Mouse (Mus musculus) mouse embryonic stem cell (cell line): ENCODE data around the gene Snapc2.
"Not testable (repeated sequence)": the region's sequence is repeated elsewhere in the genome, so short reads cannot be mapped to it uniquely, and the experiment has no call there.

Source experiments
- in situ Hi-C, 2 experiments: fragments of 300-500 bp; cut with MboI; formaldehyde crosslinking; loops; 1 replicate in 1 of 2; 3 replicates in 1 of 2; pipeline ENCODE4 v1.14.3; 2019 to 2020; ENCODE audit warnings: low sequenced_read_pairs in 2 of 2, low pct_unique_long_range_greater_than_20kb in 1 of 2, mixed read lengths in 1 of 2; ENCODE audit not compliant: unreplicated experiment in 1 of 2

Snapc2 gene

DNA sequence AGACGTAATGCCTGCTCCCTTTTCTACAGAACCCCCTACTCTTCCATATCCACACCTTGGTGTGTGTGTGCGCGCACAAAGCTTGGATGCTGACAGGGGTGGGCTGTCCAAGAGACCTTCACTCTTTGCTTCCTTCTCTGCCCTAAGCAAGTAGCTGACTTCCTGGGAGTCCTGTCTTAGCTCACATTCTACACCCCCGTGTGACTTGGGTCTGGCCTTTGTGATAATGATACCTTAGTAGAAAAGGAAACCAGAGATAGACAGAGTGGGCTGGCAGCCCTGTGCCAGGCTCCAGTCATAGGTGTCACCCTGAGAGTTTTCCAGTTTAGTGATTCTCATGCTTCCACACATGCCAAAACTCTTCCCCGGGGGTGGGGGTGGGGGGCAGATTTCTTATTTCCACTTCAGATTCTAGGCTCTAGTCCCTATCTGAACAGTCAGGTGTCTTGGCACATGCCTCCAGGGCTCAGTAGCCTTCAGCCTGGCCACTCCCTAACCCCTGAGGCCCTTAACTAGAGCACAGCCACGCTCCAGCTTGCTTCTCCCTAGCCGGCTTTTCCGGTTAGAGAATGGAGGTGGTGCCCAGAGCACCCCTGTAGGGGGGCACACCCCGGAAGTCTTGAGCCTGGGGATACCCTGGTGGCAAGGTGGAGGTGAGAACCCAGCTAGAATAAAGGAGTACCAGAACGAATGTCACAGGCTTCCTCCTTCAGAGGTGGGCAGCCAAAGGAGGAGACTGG lies 22.1 kb upstream of the Snapc2 start:
- in situ Hi-C loops = no loop called here

DNA sequence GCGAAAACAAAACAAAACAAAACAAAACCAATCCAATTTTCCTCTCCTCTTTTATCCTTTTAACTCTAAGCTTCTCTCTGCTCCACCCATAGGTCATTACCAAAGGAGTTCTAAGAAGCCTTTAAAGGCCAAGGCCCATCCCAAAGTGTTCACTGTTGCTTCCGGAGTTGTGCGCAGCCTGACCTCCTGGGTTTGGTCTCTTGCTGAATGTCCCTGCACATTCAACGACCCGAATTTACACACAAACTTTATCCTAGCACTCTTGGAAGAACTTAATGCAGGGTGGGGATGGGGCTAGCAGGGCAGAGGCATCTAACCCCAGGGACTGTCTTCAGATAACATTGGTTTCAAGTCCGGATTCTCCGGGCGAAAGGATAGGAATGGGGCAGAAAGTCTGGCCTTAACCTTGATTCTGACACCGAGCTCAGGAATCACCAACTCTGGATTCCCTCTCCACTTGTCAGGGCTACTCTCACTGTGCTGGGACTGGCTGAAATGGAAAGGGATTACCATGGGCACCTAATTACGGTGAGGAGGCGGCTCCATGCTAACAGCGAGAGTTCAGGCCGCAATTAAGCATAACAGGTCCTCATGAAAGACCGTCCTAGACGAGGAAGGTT lies 15.0 kb upstream of the Snapc2 start:
- in situ Hi-C loops = no loop called here

DNA sequence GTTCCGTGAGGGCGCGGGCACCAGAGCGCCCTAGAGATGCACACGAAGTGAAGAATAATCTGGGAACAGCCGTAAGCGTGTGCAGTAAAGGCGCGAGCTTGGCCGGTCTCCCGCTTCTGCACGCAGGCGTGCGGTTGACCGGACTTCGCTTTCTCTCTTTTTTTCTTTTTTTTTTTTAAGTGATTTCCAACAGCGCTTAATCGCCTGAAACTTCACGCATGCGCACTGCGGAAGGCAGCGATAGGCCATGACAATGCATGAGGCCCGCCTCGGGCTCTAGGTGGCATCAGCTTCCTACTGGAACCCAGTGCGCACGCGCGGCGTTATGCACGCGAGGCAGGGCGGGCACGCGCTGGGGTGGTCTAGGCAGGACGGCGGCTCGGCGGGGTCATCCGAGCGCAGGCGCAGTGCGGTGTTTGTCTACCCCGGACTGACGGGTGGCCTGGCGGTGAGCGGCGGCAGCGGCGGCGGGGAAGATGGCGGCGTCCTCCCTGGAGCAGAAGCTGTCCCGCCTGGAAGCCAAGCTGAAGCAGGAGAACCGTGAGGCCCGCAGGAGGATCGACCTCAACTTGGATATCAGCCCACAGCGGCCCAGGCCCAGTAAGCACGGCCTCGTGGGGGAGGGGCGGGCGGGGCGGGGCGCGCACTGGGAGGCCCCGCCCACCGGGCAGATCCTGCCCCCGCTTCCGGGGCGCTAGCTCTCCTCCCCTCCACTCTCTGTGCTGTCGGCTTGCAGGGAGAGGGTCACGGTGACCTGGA lies 14.3 kb upstream of the Snapc2 start, which contains the start of the genes Map2k7 and Gm49320:
Gene Map2k7 (plus strand): TSS at position 307 of the 759 bp plus-strand sequence.
Gene Gm49320 (plus strand): TSS at position 432 of the 759 bp plus-strand sequence.
- in situ Hi-C loops = no loop called here

DNA sequence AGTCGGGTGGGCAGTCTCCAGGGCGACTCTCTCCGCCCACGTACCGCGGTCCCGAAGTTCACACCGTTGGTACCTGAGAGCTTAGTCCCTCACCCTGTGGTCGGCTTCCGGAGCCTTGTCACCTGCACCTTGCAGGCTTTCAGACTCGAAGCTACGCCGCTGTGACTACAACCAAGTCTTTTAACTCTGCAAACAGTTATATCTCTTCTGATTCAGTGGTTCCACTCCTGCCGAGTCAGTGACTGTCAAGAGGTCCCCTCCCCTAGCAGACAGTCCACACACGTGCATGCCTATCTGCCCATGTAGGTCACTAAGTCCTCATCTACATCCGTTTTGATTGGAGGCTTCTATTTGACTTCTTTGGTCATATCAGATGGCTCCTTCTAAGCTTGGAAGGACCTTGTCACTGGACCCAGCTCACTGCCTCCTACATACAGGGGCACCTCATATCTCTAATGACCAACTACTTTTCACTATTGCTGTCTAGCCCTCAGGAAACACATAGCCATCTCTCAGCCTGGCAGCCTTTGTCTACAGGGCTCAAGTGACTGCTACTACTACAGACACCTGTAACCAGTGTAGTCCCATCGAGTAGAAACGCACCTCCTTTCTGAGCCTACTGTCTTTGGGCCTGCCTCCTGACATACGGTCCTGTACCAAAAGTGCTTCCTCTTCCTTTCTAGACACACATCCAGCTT lies 13.5 kb upstream of the Snapc2 start:
- in situ Hi-C loops = no loop called here

DNA sequence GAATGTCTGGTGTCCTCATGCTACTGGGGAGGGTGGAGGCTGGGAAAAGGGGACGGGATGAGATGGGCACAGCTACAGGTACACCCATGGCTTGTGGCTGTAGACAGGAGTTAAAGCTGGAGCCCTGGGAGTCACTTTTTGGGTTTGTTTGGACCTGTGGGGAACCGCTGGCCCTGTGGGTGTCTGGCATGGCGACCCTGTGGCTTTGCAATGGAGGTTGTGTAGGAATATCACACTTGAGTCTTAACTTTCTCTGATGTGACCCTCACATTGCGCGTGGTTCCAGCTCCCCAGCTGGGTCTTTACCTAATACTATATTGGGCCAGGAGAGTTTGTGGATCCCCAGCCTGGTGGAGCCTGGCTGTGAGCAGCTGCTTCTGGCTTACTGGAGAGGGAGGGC lies 7.8 kb upstream of the Snapc2 start:
- in situ Hi-C loops = no loop called here

DNA sequence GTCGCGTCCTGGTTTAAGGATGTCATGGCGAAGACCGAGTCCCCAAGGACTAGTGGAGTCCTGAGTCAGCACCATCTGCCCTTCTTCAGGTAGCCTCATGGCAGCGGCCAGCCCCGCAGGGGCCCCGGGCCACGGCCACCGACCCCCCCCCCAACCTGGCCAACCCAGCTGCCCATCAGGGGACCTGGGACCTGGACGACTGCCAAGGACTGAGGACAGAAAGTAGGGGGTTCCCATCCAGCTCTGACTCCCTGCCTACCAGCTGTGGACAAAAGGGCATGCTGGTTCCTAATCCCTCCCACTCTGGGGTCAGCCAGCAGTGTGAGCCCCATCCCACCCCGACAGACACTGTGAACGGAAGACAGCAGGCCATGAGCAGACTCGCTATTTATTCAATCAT lies 7.1 kb upstream of the Snapc2 start:
- in situ Hi-C loops = no loop called here

DNA sequence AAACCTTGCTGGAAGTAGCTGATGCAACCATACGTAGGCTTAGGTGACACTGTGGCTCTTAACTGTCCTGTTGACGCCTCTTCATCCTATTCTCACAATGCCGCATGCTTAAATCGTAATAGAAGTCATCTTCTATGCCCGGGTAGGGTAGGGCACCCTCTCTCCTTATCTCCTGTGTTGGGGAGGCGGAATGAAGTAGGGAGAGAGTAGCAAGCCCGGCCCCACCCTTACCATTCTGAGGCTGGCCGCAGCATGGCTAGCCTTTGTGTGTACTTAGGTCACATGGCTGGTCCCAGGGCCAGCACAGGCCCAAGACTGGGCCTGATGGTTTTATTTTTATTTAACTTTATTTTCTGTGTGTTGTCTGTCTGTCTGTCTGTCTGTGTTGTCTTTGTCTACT lies 5.6 kb upstream of the Snapc2 start:
- in situ Hi-C loops = no loop called here

DNA sequence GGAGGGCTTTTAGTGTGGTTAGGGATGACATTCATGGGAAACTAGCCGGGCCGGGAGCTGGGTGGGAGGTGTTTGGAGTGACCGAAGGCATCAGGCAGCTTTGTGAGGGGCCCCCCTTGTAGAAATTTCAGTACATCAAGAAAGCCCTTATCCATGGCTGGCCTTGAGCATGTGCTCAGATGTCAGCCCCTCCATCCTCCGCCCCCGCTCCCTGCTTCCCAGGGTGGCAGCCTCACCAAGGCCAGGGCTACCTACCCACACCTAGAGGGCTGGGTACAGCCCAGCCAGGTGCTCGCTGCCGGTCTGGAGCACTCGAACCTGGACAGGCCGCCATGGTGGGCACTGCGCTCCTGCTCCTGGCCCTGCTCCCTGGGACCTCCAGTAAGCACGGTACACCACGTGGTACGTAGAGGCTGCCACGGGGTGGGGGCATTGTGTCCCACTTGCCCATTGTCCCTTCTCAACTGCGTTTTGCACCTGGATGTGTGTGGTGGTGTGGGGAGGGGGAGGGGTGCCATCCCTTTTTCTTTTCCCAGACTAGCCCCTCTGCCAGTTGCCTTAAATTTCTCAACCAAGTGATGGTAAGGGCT lies 4.8 kb upstream of the Snapc2 start, which contains the start of gene Tgfbr3l:
Gene Tgfbr3l (plus strand): TSS at position 264 of the 590 bp plus-strand sequence.
- in situ Hi-C loops = no loop called here

DNA sequence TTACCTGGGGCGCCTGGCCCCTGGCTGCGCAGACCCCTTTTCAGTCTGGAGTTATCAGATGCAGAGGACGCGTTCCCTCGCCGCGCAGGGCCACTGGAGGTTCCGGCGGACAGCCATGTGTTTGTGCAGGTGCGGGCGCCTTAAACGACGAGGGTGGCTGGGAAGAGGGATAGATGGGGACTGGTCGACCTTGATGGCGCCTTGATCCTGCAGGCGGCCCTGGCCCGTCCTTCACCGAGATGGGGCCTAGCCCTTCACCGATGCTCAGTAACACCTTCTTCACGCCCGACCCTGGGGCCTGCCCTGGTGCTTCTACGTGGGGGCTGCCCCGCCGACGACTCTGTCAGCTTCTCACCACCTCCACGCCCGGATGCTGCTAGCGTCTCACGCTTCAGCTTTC lies 3.7 kb upstream of the Snapc2 start:
- in situ Hi-C loops = no loop called here

DNA sequence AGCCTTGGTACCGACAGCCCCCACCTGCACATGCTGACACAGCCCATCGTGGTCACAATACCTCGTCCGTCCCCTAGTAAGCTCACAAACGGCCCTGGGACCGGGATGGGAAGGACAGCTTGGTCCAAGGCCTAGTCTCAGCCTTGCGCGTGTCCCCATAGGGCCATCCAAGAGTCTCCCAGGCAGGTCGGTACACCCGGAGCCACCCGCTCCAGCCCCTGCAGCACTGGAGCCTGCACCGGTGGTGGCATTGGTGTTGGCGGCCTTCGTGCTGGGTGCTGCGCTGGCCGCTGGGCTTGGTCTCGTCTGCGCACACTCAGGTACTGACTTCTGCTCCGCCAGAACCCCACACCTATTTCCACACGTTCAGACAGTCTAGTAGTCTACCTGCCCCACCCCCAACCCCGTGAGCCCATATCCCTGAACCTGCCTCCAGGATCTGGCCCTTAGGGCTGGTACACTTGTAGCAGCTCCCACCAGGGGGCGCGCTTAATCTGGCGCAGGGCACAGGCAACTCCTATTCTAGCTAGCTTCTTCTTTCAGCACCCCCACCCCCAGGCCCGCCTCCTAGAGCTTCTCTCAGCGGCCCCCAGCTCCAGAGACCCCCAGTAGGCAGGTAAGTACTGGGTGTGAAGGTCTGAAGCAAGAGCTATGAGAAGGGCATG lies 2.4 kb upstream of the Snapc2 start:
- in situ Hi-C loops = no loop called here

DNA sequence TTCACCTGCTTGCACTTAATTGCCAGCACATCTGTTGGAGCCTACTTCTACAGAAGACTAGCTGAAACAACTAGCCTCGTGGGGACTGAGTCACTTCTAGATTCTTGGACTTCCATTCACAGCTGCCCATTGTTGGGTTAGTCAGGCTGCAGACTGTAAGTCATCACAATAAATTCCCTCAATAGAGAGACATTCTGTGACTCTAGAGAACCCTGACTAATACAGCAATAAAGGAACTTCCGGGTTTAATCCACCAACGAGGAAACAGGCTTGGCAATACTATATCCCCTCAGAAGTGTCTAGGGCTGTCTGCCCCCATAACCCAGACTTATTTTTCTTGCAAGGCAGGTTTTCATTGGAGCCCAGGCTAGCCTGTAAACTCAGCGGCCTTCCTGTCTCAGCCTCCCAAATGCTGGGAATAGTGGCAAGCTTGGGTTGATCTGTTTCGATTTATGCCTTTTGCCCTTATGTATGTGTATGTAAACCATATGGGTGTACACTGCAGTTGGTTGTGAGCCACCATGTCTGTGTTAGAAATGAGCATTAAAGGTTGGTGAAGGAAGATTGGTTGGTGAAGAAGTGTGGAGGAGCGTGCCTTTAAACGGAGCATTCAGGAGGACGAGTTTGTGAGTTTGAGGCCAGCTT lies 642 bp upstream of the Snapc2 start:
- in situ Hi-C loops = no loop called here

DNA sequence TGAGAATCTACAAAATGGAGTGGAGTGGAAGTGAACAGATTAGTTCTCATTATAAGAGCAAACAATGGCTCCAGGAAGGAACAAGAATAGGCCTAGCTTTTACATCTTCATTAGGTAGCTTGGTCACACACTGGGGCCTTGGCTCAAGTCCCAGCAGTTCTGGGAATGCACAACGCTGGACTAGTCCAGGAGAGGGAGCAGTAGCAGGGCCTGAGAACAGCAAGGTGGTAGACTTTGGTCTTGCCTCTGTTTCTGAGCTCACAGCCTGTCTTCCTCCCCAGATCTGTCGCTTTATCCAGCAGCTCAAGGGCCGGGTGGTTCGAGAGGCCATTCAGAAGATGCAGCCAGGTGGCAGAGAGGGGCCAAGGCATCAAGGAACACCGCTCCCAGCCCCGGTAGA lies 1.1 kb downstream of the Snapc2 start:
- in situ Hi-C loops = no loop called here

DNA sequence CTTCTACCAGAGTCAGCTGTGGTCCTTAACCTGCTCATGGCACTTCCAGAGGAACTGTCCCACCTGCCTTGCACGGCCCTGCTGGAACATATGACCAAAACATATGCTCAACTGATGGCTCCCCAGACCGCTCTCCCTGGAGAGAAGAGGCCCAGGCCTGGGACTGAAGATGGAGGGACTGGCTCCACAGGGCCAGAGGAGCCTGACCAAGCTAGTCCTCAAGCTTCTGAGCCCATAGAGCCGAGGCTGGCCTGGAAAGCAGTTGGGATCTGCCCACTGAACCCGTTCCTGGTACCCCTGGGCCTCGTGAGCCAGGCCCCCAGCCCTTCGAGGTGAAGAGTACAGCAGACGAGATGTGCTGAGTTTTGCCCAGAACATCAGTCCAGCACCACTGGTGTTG lies 2.6 kb downstream of the Snapc2 start:
- in situ Hi-C loops = not testable (repeated sequence)

DNA sequence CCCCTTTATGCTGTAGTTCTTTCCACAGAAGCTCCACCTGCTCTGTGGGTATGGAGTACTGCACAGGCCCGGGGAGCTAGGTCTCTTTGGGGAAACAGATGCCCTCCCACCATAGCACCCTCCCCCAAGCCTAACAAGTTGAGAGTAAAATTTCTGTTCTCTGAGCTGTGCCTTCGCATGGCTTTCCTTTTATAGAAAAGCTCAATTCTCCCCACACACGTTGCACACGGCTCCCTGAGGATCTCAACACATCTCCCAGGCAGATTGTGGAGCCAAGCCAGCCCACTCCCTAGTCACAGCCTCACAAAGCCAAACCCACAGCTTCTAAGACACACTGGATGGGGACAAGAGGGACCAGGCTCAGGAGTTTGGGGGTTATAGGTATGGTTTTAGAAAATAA lies 4.0 kb downstream of the Snapc2 start:
- in situ Hi-C loops = no loop called here

DNA sequence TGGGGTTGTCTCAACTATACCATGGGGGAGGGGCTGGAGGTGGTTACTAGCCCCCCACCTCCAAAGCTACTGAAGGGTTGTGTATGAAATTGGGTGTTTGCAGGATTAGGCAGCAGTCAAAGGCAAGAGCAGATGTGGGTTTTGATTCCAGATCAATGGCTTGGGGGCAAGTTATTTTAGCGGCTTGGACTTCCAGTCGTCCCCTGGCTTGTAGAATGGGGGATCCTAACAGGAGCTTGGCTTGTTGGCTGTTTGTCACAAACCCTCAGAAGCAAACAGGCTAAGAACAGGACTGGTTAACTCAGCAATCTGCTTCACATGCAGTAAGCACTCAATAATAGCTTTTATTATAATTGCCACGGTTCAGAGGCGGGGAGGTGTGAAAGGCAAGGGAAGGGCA lies 4.5 kb downstream of the Snapc2 start:
- in situ Hi-C loops = no loop called here

DNA sequence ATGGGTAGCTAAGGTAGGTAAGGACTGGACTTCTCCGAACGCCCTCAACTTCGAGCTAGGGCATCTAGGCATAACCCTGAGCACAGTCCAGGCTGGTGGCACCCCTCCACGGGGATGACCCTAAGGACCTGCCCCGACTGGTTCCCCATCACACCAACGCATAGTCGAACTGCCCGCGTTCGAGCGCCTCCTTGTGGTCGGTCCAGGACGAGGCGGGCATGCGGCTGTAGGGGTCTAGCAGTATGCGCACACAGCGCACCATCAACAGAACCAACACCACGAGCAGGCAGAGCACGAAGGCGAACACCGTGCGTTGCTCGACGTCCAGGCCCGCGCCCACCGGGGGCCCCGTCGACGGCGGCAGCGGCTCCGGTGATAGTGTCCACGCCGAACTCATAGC lies 5.4 kb downstream of the Snapc2 start:
- in situ Hi-C loops = no loop called here

DNA sequence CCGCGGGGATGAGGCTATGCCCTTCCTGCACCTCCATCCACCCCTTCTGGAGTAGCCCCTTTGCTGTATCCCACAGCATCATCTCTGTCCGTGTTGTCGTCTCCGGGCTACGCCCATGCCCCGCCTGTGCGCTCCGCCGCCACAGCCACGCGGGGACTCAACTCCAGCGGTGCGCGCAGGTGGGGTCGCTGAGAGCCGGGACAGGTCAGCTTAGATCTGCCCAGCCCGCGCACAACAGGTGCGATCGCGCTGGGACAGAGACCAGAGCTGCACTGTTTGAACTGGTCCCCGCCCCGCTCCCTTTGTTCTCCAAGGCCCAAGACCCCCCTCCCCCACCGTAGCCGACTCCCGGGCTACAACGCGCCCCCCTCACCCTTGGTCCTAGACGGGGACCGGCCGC lies 5.8 kb downstream of the Snapc2 start:
- in situ Hi-C loops = no loop called here
